Mouse (Mus musculus): ENCODE data around the gene Gpr83.

Gene Gpr83

DNA sequence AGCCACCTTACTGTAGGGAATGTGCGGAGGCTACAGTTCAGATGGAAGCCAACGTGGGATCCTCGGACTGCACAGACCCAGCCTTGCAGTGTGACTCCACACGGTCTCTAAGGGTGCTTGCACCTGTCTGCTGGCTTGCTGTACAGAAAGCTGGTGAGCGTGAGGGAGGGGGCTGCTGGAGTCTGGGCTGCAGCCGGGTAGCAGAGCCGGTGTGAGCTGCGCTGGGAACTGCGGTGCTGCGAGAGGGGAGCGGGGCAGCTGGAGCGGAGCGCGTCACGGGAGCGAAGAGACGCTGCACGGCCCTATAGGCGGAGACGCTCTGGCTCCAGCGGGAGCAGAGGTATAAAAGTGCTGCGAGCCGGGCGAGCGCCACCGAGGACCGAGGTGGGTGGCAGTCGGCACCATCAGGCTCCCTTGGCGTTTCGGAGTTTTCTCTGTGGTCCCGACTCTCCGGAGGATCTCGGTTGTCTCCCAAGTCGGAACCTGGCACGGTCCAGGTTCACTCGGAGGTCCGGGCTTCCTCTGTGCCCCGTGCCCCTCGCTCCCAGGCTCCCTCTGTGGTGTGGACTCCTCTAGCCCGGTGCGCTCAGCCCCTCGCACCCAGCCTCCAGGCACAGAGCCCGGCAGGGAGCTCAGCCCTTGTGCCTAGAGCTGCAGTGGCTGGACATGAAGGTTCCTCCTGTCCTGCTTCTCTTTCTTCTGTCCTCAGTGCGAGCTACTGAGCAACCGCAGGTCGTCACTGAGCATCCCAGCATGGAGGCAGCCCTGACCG is at the start of gene Gpr83:
Gene Gpr83, plus strand, starts transcription at position 343 of the 772 bp plus-strand sequence.
- no peak for DNase-seq (ENCODE audit: low read depth)

DNA sequence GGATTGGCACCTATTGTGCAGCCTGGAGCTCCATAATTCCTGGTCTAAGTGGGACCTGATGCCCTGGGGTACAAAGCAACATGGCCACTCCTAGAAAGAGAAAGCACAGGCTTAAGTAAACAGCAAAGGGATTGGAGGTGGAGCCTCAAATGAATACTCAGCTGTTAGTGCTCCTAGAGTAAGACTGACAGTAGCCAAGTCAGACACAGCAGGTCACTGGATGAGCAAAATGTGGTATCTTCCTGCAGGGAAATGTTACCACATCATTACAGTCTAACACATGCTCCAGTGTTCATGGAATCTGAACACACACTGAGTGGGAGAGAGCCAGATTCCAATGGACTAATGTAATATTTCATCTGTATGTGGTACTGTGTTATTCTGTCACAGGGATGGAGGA is 38.6 kb upstream of the Gpr83 start:
- DNase-seq (ENCODE audit: low read depth), result no peak

DNA sequence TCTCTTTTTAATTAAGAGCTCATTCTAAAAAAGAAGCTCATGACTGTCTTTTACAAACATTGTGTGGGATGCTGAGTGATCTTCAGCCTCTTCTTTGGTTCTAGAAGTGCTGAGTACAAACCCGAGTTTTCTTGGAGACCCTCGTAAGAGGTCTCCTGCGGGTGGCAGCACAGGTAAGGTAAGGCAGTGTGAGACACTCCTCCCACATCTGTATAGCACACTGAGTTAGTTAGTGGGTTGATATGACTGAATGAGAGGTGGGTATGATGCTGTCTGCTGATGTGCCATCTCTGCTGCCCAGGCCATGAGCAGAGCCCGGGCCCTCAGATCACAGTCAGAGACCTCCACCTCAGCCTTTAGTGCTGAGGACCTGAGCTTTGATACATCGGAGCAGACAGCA is 35.2 kb upstream of the Gpr83 start:
- no peak for DNase-seq (ENCODE audit: low read depth)

DNA sequence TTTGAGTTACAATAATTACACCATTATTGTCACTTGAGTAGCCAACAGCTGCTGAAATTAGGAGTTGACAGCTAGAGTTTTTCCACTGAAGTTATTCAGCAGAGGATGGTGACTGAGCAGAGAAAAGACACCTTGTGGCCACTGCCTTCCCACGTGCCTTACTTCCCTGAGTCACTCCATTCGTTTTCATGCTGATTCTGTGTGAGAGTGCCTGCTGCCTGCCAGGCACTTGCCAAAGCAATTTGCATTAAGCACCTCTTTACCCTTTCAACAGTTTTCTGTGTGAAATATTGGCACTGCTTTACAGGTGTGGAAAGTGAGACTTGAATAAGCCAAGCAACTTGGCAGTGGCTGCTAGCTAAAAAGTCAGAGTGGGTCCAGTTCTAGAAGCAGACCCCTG is 32.1 kb upstream of the Gpr83 start:
- DNase-seq (ENCODE audit: low read depth), result no peak

DNA sequence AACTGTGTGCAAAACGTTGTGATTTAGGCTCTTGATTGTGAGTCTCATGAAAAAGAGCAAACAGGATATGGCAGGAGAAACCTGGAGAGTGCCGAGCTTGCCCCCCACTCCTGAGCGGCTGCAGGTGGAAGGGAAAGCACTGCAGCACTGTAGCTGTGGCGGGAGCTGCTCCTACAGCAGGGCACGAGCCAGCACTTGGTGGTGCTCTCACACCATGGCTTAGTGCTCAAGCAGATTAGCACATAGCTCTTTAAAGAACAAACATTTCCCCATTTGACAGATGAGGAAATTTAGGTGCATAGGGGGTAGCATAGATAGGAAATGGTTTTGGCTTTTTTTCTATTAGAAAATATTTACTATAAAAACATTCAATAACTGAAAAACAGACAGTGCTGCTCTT is 28.0 kb upstream of the Gpr83 start:
- no peak for DNase-seq (ENCODE audit: low read depth)

DNA sequence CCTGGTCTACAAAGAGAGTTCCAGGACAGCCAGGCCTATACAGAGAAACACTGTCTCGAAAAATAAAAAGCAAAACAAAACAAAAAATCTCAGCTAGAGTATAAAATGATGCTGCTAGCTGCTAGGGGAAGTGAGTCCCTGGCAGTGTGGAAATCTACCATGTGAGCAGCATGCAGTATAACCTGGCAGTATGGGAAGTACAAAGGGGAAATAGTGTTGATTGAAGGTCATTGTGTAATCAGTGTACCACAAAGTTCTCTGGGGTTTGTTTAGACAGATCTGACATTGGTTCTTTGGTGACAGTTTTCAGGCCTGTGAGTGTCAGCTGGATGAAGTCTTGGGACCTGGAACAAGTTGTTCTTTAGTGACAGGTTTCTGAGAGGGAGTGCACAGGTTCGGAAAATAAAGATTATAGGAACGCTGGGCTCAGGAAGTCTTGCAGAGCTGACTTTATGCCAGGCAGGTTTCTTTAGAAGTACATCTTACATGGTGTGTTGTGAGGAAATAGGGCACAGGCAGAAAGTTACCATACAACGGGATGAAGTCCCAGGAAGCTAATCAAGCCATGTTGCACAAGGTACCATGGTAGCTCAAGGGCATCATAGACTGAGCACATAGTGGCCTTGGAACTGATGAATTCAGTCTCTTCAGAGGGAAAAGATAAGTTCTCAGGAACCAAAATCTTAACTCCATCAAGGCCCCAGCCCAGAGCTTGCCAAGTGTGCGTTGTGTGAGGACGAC is 24.5 kb upstream of the Gpr83 start:
- DNase-seq (ENCODE audit: low read depth), result peak; percentile 24

DNA sequence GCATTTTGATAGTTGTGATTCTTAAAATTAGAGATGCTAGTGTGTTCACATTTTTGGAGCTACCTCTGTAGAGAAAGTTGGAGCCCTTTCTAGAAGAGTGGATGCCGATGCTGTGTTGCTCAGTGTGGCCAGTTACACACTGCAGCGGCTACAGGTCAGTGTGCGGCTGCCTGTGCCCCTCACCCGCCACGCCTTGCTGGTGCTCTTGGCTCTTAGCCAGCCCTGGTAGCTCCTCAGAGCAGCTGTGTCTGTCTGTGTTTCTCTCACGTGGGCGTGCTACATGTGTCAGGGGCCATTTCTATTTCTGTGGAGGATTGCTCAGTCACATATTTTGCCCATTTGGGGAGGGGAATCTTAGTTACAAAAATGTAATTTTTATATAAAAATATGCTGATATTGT is 20.5 kb upstream of the Gpr83 start:
- DNase-seq (ENCODE audit: low read depth), result no peak

DNA sequence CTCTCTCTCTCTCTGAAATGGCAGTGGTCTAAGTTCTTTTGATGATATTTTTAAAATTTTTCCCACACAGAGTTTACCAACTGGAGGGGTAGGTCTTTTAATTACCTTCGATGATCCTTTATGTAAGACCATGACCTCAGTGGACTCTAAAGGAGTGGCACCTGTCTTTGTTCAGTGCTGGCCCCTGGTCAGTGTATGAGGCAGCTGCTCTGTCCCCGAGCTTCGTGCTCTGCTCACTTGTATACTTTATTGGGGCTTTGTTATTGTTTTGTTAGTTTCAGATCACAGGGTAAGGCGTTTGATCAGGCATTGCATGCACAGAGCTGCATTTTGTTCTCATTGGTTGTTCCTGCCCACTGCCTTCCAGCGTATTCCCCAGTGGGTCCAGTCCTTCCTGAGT is 20.0 kb upstream of the Gpr83 start:
- DNase-seq (ENCODE audit: low read depth), result no peak

DNA sequence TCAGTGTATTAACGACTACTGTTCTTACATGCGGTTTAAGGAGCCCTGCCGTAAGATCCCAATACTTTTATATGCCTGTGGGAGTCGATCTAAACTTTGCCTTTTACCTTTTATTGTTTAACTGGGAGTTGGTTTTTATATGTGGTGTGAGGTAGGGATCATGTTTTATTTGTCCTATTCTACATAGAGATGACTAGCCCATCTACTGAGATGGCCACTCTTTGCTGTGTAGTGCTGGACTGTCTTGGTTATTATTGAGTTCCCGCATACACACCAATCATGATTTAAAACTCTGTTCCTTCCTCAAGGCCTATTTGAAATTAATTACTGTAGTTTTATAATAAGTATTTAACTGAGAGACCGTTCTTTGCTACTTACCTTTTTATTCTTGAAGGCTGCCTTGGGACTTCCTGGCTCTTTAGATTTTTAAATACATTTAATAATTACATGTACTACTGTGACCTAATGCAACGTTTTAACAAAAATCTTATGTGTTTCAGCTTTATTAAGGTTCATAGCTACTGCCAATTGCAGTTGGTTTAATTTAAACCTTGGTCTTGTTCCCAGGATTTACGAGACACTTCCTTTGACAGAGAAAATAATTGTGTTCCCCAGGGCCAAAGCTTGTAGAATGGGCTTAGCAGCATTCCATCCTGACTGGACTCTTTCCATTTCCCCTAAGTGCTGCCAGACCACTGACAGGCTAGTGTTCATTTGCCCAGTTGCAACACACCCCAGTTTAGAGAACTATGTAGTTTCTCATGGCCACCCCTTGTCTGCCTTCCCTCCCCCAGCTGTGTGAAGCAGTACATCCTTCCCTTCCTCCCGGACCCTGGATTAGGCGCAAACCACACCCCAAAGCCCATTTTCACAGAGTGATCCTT is 17.9 kb upstream of the Gpr83 start:
- DNase-seq (ENCODE audit: low read depth), result no peak

DNA sequence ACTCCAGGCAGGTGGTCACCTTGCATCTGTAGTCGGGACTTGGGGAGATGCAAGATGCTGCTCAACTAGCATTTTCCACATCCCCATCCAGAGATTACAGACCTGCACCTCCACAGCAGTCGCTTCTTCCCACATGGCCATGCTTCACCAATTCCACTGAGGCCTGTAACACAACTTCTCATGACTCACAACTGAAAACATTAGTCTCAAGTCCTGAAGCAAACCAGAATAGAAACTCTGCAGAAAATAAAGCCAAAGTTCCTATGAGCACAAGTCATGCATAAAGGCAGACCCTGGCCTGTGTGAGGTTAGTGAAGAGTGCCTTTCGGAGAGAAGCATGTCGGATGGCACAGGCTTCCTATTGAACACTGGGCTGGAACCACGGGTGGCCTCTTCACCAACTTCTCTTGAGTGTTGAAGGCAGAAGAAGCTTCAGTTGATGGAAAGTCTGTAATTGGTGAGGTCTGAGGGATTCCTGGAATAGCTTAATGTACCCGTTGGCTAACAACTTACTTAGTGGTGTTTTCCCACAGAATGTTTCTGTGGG is 16.6 kb upstream of the Gpr83 start:
- no peak for DNase-seq (ENCODE audit: low read depth)

DNA sequence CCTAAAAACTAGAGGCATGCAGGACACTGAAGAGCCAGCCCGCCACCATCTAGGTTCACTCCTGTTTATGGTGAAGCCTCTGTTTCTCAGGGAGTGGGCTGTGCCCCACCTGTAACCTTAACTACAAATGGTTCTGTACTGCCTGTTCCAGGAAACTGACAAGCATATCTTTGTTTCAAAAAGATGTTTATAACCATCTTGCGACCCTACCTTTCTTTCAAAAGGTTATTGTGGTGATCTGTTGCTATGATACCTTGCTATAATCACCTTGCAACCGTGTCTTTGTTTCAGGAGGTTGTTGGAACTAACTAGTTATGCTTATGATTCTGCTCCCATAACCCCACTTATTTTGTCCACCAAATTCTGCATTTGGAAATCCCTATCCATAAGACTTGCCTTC is 16.1 kb upstream of the Gpr83 start:
- no peak for DNase-seq (ENCODE audit: low read depth)

DNA sequence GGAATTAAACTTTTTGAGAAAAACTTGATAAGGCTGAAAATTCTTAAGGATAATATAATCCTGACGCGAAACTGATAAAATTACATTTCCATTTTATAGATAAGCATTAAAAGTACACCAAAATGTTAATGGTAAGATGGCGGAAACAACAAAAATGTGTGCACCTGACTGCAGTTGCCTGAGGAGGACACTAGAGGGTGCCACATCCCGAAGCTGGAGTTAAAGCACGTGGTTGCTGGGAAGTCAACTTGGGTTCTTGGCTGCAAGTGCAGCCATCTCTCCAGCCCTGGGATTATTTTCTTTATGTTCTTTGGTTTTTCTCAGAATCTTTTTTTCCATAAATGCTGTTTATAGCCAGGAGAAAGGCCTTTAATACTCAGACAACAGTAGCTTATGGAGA is 13.6 kb upstream of the Gpr83 start:
- DNase-seq (ENCODE audit: low read depth), result no peak

DNA sequence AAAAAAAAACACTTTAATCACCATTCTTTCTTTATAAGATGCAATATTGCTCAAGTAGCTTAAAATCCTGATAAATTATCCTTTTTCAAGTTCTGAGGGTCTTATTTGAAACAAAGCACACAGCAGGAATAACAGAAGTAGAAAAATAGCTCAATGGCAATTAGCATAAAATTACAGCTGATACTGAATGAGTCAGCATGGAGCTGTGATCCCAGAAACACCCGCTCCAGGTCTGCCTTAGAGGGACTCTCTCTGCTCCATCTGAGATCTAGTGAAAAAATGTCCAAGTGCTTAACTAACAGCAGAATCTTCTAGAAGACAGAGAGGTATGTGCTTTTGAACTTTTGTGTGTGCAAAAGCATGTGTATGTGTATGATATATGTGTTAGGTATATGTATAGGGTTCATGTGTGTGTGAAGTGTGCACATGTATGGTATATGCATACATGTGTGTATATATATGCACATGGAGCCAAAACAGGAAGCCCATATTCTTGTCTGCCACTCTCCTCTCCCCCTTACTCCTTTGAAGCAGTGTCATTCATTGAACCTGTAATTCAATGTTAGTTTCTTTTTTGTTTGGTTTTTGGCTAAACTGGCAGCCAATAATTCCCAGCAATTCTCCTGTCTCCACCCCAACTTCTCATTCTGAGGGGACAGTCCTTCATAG is 11.6 kb upstream of the Gpr83 start:
- DNase-seq (ENCODE audit: low read depth), result no peak

DNA sequence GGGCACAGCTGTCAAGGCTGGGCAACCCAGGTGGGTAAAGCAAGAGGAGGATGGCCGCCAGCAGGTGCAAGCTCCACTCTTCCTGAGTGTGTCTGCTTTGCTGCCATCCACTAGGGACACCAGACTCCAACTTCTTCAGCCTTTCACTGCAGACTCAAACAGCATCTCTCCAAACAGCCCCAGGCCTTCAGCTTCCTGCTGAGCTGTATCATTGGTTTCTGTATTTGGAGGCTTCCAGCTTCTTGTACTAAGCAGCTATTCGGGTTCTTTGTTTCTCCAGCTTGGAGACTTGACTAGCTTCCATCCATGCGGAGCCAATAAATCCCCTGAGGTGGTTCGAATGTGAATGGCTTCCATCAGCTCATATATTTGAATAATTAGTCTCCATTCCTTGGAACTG is 5.4 kb upstream of the Gpr83 start:
- no peak for DNase-seq (ENCODE audit: low read depth)

DNA sequence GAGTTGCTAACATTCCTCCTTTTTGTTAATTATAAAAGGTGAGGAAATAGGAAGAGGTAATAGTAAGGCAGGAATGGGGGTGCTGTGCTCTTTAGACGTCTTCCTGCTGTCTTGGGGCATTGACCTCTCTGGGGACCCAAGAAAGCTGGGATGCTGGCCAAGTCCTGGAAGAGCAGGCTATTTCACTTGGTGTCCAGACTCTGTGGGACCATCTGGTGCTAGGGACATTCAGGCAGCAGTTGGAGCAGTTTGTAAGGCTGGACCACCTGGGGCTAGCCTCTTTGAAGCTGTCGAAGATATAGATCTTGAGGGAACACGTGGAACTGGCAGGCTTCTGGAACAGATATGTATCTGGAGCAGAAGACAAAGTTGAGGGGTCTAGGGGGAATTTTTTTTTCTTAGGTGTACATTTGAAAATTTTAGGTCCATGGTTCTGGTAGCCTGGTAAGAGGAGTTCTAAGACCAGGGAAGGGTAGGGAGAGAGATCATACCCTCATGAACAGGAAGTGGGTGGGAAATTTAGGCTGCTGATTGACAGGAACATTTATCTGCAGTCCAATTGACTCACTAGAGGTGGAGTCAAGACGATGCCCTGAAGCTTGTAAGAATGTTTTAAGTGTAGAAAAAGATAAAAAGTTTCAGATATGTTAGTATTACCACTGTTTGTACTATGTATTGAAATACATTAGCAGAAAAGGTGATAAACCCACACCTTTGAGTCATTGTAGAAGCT is 2.9 kb upstream of the Gpr83 start:
- no peak for DNase-seq (ENCODE audit: low read depth)

DNA sequence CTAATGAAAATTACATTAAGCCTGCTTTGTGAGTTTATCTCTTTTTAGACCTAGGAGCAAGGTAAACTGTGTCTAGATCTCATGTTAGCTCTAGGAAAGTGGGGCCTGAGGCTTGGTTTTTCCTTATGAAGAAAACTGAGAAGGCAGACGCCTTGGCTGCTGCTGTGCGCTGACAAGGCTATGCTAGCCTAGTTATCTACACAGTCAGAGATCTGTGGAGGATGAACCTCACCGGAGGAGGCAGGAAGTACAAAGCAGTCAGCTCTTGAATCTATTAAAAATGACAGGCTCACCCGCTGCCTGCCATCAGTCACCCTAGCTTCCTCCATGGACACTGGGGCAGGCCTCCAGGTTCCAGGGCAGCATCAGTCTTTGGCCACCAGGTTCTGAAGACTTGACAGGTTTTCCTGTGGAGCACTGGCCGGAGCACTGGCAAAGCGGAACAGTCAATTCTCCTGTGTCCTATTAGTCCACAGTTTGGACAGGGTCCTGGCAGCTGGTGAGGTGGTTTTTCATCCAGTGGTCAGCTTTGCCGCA is 1.8 kb upstream of the Gpr83 start:
- no peak for DNase-seq (ENCODE audit: low read depth)

DNA sequence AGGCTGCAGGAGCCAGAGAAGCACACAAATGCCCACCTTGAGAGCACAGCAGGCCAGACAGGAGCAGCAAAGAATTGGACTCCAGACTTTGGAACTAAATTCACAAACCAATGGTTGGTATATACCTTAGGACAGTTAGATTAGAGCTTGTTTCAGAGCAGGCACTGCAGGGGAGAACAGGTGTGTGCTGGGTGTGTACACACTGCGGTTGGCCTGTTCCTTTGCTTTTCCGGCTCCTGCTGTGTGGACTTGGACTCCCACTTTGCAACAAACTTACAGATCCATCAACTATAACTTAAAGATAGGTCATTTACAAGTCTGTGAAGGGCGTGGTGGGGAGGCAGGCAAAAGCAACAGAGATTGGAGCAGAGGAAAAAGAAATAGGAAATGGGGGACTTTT is 1.2 kb upstream of the Gpr83 start:
- DNase-seq (ENCODE audit: low read depth), result no peak

DNA sequence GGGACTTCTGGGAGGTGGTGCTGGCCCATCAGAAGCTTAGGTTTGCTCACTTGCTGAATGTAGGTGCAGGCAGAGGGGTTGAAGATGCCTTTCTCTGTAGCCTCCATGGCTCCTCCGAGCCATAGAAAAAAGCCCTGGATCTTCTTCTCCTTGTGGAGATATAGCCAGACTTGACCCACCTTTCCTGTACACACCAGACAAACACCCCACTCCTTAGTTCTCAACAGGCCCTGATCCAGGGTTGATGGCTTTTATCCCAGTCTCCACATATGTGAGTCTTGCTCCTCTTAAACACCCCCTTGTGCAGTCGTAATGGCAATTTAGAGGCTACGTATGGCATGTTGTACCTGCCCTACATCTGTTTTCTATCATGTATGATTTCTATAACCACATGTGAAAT is 3.1 kb downstream of the Gpr83 start:
- no peak for DNase-seq (ENCODE audit: low read depth)

DNA sequence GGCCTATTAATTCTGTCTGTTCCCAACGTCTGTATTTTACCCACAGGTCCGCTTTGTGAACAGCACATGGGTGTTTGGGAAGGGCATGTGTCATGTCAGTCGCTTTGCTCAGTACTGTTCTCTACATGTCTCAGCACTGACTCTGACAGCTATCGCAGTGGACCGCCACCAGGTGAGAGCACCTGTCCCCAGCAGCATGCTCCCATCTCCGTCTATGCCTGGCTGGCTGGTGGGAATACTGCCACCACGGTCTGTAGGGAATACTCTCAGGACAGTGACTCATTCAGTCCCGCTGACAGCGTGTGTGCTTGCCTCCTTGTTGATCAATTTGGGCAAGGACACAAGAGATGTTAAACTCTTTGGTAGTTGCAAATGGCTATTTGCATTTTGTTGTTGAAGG is 4.7 kb downstream of the Gpr83 start:
- DNase-seq (ENCODE audit: low read depth), result no peak

DNA sequence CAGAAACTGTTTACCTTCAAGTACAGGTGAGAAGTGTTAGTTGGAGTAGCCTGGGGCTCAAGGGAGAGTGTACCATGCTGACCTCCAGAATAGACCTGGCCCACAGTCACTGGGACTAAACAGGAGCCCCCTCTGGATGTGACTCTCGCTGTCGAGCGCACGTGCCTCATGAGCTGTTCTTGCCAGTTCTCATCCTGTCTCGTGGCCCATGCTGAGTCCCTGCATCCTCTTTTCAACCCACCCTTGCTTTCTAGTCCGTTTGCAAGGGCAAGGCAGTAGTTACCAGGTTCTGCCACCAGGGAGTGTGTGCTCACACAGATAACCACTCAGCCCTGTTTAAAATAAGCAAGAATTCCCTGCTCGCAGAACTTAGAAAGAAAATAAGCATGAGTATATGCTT is 6.9 kb downstream of the Gpr83 start:
- DNase-seq (ENCODE audit: low read depth), result peak; percentile 60

DNA sequence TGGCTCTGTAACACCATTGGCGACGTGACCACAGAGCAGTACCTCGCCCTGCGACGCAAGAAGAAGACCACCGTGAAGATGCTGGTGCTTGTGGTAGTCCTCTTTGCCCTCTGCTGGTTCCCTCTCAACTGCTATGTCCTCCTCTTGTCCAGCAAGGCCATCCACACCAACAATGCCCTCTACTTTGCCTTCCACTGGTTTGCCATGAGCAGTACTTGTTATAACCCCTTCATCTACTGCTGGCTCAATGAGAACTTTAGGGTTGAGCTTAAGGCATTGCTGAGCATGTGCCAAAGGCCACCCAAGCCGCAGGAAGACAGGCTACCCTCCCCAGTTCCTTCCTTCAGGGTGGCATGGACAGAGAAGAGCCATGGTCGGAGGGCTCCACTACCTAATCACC is 8.3 kb downstream of the Gpr83 start:
- DNase-seq (ENCODE audit: low read depth), result no peak

Data from c-Kit-positive CD71-negative TER-119-negative erythroid progenitor cells, embryonic 14.5 days (primary cell).